Mouse (Mus musculus) liver, postnatal 0 days (tissue): ENCODE measurements around the gene Sap18b. TPM values are rescaled to one million over a fixed set of nuclear protein-coding genes. Genes with fewer than 3 reads are reported as not detected.
A peak's percentile ranks its signal among the peaks of the same experiment; 100 is the strongest.

ENCODE experiments used
- ATAC-seq: fragments of 200-750 bp; cut with Nextera tagmentation; 2 replicates; pipeline ENCODE4 v1.8.0; 2017; ENCODE audit warnings: mild to moderate bottlenecking, moderate library complexity
- DNase-seq: peaks from one replicate; pipeline ENCODE4 v3.0.0-alpha.2; 2016
- H3K27ac ChIP-seq: fragments of 300-500 bp; sonication (generic); 2 replicates; pipeline ENCODE4 v1.5.1; 2014; ENCODE audit warnings: antibody characterized with exemption, moderate library complexity, mild to moderate bottlenecking, low read depth
- H3K27me3 ChIP-seq: fragments of 300-500 bp; sonication (generic); 2 replicates; pipeline ENCODE4 v1.6.1; 2014; ENCODE audit warnings: low read length, control low read depth, mixed read lengths; ENCODE audit not compliant: insufficient read depth
- H3K36me3 ChIP-seq: fragments of 300-500 bp; sonication (generic); replicated peaks from 2 replicates; pipeline ENCODE4 v1.6.1; 2014; ENCODE audit warnings: mild to moderate bottlenecking, control low read depth, low read length, moderate library complexity, mixed read lengths; ENCODE audit not compliant: insufficient read depth
- H3K4me1 ChIP-seq: fragments of 300-500 bp; sonication (generic); 2 replicates; pipeline ENCODE4 v1.6.1; 2014; ENCODE audit warnings: antibody characterized with exemption, mild to moderate bottlenecking, control low read depth; ENCODE audit not compliant: insufficient read depth
- H3K4me2 ChIP-seq: fragments of 300-500 bp; sonication (generic); 2 replicates; pipeline ENCODE4 v1.6.1; 2014; ENCODE audit warnings: low read depth, mild to moderate bottlenecking, low read length, moderate library complexity, mixed read lengths
- H3K4me3 ChIP-seq: fragments of 300-500 bp; sonication (generic); 2 replicates; pipeline ENCODE4 v1.5.1; 2014; ENCODE audit warnings: low read depth, low read length
- H3K9ac ChIP-seq: fragments of 300-500 bp; sonication (generic); replicated peaks from 2 replicates; pipeline ENCODE4 v1.6.1; 2014; ENCODE audit warnings: mild to moderate bottlenecking, moderate library complexity
- H3K9me3 ChIP-seq: fragments of 300-500 bp; sonication (generic); 2 replicates; pipeline ENCODE4 v1.6.1; 2016; ENCODE audit warnings: mild to moderate bottlenecking, control low read depth, low read length, mixed read lengths
- CTCF ChIP-seq: sonication (generic); IDR thresholded peaks from 2 replicates; pipeline ENCODE4 v1.5.1; 2016; ENCODE audit warnings: antibody characterized with exemption, low read depth
- EP300 ChIP-seq: IDR thresholded peaks from 2 replicates; pipeline ENCODE4 v1.6.1; 2016; ENCODE audit warnings: antibody characterized with exemption, low read depth, mild to moderate bottlenecking
- WGBS: fragments of 180-500 bp; shearing (Covaris S2); extraction: QIAGEN DNeasy Blood & Tissue Kit; methylation state at CpG from one replicate; pipeline ENCODE4 v1.1.7; 2014; ENCODE audit not compliant: insufficient replicate concordance; 5-methylcytosine and 5-hydroxymethylcytosine counted together
- polyA plus RNA-seq: library from polyadenylated mRNA; unstranded; fragments of >200 nt; fragmentation: Nextera tagmentation; extraction: Ambion mirVana; gene quantifications from 2 replicates; pipeline ENCODE4 v1.2.1, GENCODE M21; 2015

Sap18b gene
- polyA plus RNA-seq, 1 experiment from 2014 or later, result 290 TPM

GRCm38 (mm10) chr8:95799117-95799516 is 26.0 kb upstream of the Sap18b start:
- DNase-seq, result no peak
- H3K4me1 ChIP-seq, result peaks cover 24% of the 10 kb centered on the region
- no peaks in the 10 kb centered on the region for H3K9me3 ChIP-seq
- H3K27ac ChIP-seq, result no peak overlapping the region
- TF ChIP-seq CTCF (no peak), EP300 (no peak)
- ATAC-seq, result no peak
- WGBS, result 88% methylated on average over 6 of the region's 6 CpGs
- no peaks in the 10 kb centered on the region for H3K27me3 ChIP-seq
- peaks cover 28% of the 10 kb centered on the region for H3K36me3 ChIP-seq
- no peak overlapping the region for H3K9ac ChIP-seq
- H3K4me3 ChIP-seq, result no peak overlapping the region
- H3K4me2 ChIP-seq, result no peak overlapping the region

GRCm38 (mm10) chr8:95799891-95800290 is 25.3 kb upstream of the Sap18b start:
- TF ChIP-seq EP300 (no peak), CTCF (no peak)
- no peak overlapping the region for H3K9ac ChIP-seq
- no peak overlapping the region; the same call in 1 of the 2 replicates for H3K27ac ChIP-seq
- H3K4me2 ChIP-seq, result no peak overlapping the region
- H3K36me3 ChIP-seq, result peaks cover 28% of the 10 kb centered on the region
- H3K9me3 ChIP-seq, result no peaks in the 10 kb centered on the region
- WGBS, result 75% methylated on average over 1 of the region's 1 CpGs
- no peaks in the 10 kb centered on the region for H3K27me3 ChIP-seq
- ATAC-seq (no peak), DNase-seq (no peak)
- H3K4me3 ChIP-seq, result no peak overlapping the region
- peaks cover 29% of the 10 kb centered on the region for H3K4me1 ChIP-seq

- TF ChIP-seq CTCF, result no peak
- Histone ChIP-seq H3K27ac (no peak overlapping the region), H3K27me3 (no peaks in the 10 kb centered on the region), H3K36me3 (peaks cover 28% of the 10 kb centered on the region), H3K4me3 (no peak overlapping the region), H3K9ac (no peak overlapping the region), H3K4me1 (peaks cover 33% of the 10 kb centered on the region), H3K9me3 (no peaks in the 10 kb centered on the region), H3K4me2 (no peak overlapping the region)
- WGBS, result 70% methylated on average over 3 of the region's 3 CpGs
- DNase-seq (no peak), ATAC-seq (no peak)
Observed at GRCm38 (mm10) chr8:95800353-95800752, 24.8 kb upstream of the Sap18b start.

- no peaks in the 10 kb centered on the region for H3K27me3 ChIP-seq
- peaks cover 41% of the 10 kb centered on the region for H3K4me1 ChIP-seq
- H3K27ac ChIP-seq, result no peak overlapping the region
- no peak overlapping the region for H3K9ac ChIP-seq
- no peak overlapping the region for H3K4me3 ChIP-seq
- peaks cover 28% of the 10 kb centered on the region for H3K36me3 ChIP-seq
- H3K9me3 ChIP-seq, result no peaks in the 10 kb centered on the region
- WGBS, result 81% methylated on average over 1 of the region's 1 CpGs
- ATAC-seq (no peak), DNase-seq (no peak)
- no peak overlapping the region for H3K4me2 ChIP-seq
- TF ChIP-seq CTCF (no peak), EP300 (no peak)
Observed at GRCm38 (mm10) chr8:95801476-95802064, 23.6 kb upstream of the Sap18b start.

GRCm38 (mm10) chr8:95802231-95802630 is 22.9 kb upstream of the Sap18b start:
- H3K27ac ChIP-seq, result no peak overlapping the region
- H3K27me3 ChIP-seq, result no peaks in the 10 kb centered on the region
- no peaks in the 10 kb centered on the region for H3K9me3 ChIP-seq
- peaks cover 28% of the 10 kb centered on the region for H3K36me3 ChIP-seq
- H3K9ac ChIP-seq, result no peak overlapping the region
- H3K4me3 ChIP-seq, result no peak overlapping the region
- H3K4me2 ChIP-seq, result no peak overlapping the region
- 67% methylated on average over 8 of the region's 8 CpGs for WGBS
- ATAC-seq, result no peak
- no peak for DNase-seq
- TF ChIP-seq EP300 (no peak), CTCF (no peak)
- H3K4me1 ChIP-seq, result peaks cover 41% of the 10 kb centered on the region

DNA sequence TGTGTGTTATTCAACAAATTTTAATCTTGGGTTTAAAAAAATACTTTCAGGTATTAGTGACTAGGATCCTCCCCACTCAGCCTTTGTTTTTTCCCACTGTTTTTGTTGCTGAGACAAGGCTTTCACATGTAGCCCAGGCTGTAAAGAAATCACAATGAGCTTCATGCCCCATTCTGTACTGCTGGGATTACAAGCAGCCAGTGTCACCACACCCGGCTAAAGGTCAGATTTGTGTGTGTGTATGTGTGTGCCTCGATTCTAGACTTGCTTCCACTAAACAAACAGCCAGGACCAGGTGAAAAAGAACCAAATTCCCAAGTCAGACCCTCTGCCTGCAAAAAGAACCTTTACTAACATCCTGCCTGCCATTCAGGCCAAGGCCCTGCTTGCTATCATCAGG is 19.7 kb upstream of the Sap18b start:
- peak overlapping the region; percentile 71 for H3K4me2 ChIP-seq
- H3K27me3 ChIP-seq, result no peaks in the 10 kb centered on the region
- peaks cover 18% of the 10 kb centered on the region for H3K36me3 ChIP-seq
- TF ChIP-seq EP300 (no peak), CTCF (no peak)
- WGBS, result 46% methylated on average over 2 of the region's 2 CpGs
- H3K4me1 ChIP-seq, result peaks cover 38% of the 10 kb centered on the region
- H3K9ac ChIP-seq, result 0 out of 2 replicates have a peak overlapping the region, but pooled peaks have one; percentile 35
- DNase-seq, result no peak
- ATAC-seq, result no peak
- H3K27ac ChIP-seq, result peak overlapping the region; percentile 3; the same call in 1 of the 2 replicates
- peak overlapping the region; percentile 100 for H3K4me3 ChIP-seq
- no peaks in the 10 kb centered on the region for H3K9me3 ChIP-seq
